Mouse (Mus musculus): ENCODE measurements at regions not wholly inside any gene's neighbourhood (a gene's known extent, or its start where the extent isn't known, plus 50 kb on each side); places are given as distances from the start of the nearest gene placed in this dataset.

- H3K27me3 ChIP-seq: no peaks in the 10 kb centered on the region; the same call in 1 of the 2 replicates
- H3K27ac ChIP-seq: no peak overlapping the region
- no peaks in the 10 kb centered on the region for H3K36me3 ChIP-seq
- no peak for ATAC-seq (ENCODE audit: insufficient number of reproducible peaks, insufficient read depth, low FRiP score, low TSS enrichment, low read depth)
- peak overlapping the region; percentile 31 for H3K4me2 ChIP-seq
- H3K4me3 ChIP-seq (replicated peaks): no peak overlapping the region
- peaks cover 24% of the 10 kb centered on the region for H3K4me1 ChIP-seq (replicated peaks)
- H3K9me3 ChIP-seq: no peaks in the 10 kb centered on the region
- H3K9ac ChIP-seq (replicated peaks): no peak overlapping the region
- WGBS: 21% methylated on average over 13 of the region's 13 CpGs
These were observed 54.5 kb upstream of the Mafb start for GRCm38 (mm10) chr2:160421216-160421911.

GRCm38 (mm10) chr2:160424491-160424890 is 57.6 kb upstream of the Mafb start:
- Histone ChIP-seq H3K36me3 (no peaks in the 10 kb centered on the region), H3K9me3 (no peaks in the 10 kb centered on the region), H3K4me2 (no peak overlapping the region), H3K4me1 (replicated peaks) (peaks cover 36% of the 10 kb centered on the region), H3K27ac (no peak overlapping the region), H3K27me3 (no peaks in the 10 kb centered on the region; the same call in 1 of the 2 replicates), H3K4me3 (replicated peaks) (no peak overlapping the region), H3K9ac (replicated peaks) (no peak overlapping the region)
- ATAC-seq (ENCODE audit: insufficient number of reproducible peaks, insufficient read depth, low FRiP score, low TSS enrichment, low read depth): no peak
- 88% methylated on average over 7 of the region's 7 CpGs for WGBS

GRCm38 (mm10) chr2:160427431-160427830 is 60.6 kb upstream of the Mafb start:
- ATAC-seq (ENCODE audit: insufficient number of reproducible peaks, insufficient read depth, low FRiP score, low TSS enrichment, low read depth): no peak
- Histone ChIP-seq H3K9me3 (no peaks in the 10 kb centered on the region), H3K36me3 (no peaks in the 10 kb centered on the region), H3K27me3 (no peaks in the 10 kb centered on the region), H3K4me3 (replicated peaks) (no peak overlapping the region), H3K27ac (no peak overlapping the region), H3K9ac (replicated peaks) (no peak overlapping the region), H3K4me2 (no peak overlapping the region), H3K4me1 (replicated peaks) (peaks cover 23% of the 10 kb centered on the region)
- 41% methylated on average over 10 of the region's 10 CpGs for WGBS

DNA sequence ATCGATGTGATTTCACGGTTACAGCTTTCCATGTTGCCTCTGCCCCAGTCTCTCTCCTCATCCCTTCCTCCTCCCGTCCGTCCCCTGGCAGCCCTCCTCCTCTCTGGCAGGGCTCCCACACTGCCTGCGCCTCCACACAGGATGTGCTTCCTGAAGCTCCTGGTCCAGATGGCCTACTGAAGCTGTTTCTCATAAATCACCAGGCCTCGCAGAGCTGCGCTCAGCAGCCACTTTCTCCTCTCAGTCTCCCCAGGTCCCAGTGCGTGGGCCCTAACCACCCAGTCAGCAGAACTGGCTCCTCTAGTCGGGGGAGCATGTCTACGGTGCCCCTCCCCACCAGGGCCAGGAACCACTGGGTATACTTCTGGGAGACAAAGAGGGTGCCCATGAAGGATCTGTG is 66.4 kb upstream of the Mafb start:
- ATAC-seq (ENCODE audit: insufficient number of reproducible peaks, insufficient read depth, low FRiP score, low TSS enrichment, low read depth): peak; percentile 78; the same call in 1 of the 2 replicates
- no peak overlapping the region for H3K4me2 ChIP-seq
- H3K27ac ChIP-seq: no peak overlapping the region
- H3K4me3 ChIP-seq (replicated peaks): no peak overlapping the region
- 15% methylated on average over 10 of the region's 10 CpGs for WGBS
- peaks cover 12% of the 10 kb centered on the region for H3K4me1 ChIP-seq (replicated peaks)
- no peaks in the 10 kb centered on the region for H3K36me3 ChIP-seq
- no peaks in the 10 kb centered on the region; the same call in 1 of the 2 replicates for H3K27me3 ChIP-seq
- H3K9ac ChIP-seq (replicated peaks): no peak overlapping the region
- no peaks in the 10 kb centered on the region for H3K9me3 ChIP-seq

DNA sequence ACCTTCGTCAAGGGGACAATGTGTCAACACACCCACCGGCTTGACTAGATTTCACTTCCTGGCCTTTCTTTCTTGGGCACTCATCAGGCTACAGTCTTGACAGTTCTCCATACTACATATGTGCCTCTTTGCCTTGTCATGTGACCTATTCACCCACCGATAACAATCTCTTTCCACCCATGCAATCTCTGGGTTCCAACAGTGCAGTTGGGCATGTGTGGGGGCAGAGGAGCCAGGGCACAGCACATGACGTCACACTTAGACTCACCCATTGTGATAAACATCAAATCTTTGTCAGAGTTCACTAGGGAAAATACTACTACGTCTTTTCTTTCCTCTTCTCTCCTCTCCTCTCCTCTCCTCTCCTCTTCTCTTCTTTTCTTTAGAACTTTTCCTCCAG is 67.8 kb upstream of the Mafb start:
- Histone ChIP-seq H3K27me3 (peaks cover 5% of the 10 kb centered on the region; the same call in 1 of the 2 replicates), H3K4me1 (replicated peaks) (peaks cover 15% of the 10 kb centered on the region), H3K9ac (replicated peaks) (no peak overlapping the region), H3K4me2 (no peak overlapping the region), H3K4me3 (replicated peaks) (no peak overlapping the region), H3K27ac (no peak overlapping the region), H3K9me3 (no peaks in the 10 kb centered on the region), H3K36me3 (no peaks in the 10 kb centered on the region)
- WGBS: 83% methylated on average over 5 of the region's 5 CpGs
- ATAC-seq (ENCODE audit: insufficient number of reproducible peaks, insufficient read depth, low FRiP score, low TSS enrichment, low read depth): no peak

DNA sequence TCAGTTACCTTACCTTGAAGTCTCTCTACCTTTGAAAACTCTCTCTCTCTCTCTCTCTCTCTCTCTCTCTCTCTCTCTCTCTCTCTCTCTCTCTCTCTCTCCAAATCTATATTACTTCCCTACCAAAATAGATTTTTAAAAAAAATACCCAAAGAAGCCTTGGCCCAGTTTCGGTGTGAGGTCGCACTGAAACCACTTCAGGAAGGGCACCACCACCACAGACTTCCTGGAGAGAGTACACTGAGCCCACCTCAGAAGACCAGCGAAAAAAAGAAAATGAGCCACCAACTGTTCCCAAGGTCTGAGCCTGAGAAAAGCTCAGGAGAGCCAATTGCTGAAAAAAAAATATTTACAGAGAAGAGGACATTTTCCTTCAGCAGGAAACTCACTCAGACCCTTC is 68.8 kb upstream of the Mafb start:
- peaks cover 21% of the 10 kb centered on the region for H3K4me1 ChIP-seq (replicated peaks)
- no peak for ATAC-seq (ENCODE audit: insufficient number of reproducible peaks, insufficient read depth, low FRiP score, low TSS enrichment, low read depth)
- WGBS: 78% methylated on average over 3 of the region's 3 CpGs
- H3K27me3 ChIP-seq: peaks cover 10% of the 10 kb centered on the region; the same call in 1 of the 2 replicates
- no peak overlapping the region for H3K4me2 ChIP-seq
- no peaks in the 10 kb centered on the region for H3K36me3 ChIP-seq
- H3K4me3 ChIP-seq (replicated peaks): no peak overlapping the region
- no peaks in the 10 kb centered on the region for H3K9me3 ChIP-seq
- H3K27ac ChIP-seq: no peak overlapping the region
- no peak overlapping the region for H3K9ac ChIP-seq (replicated peaks)

DNA sequence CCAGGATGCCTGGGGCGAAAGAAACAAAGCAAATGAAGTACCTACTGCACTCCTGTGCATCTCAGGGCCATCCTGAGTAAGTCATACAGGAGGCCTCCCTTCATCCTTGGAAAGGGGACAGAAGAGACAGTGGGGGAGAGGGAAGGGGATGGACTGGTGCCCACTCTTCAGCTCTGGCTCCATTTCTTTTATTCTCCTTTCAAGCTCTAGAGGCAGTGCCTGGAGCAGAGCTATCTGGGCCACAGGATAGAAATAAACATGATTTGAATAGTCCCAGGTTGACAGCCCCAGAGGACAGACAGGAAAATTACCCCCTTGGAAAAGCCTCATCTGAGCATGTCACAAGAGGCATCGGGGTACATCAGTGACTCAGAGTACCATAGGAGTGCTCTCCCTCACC is 72.2 kb upstream of the Mafb start:
- Histone ChIP-seq H3K27me3 (peaks cover 31% of the 10 kb centered on the region), H3K4me2 (no peak overlapping the region), H3K9me3 (no peaks in the 10 kb centered on the region), H3K36me3 (no peaks in the 10 kb centered on the region), H3K27ac (no peak overlapping the region), H3K4me3 (replicated peaks) (no peak overlapping the region), H3K4me1 (replicated peaks) (peaks cover 19% of the 10 kb centered on the region), H3K9ac (replicated peaks) (no peak overlapping the region)
- no peak for ATAC-seq (ENCODE audit: insufficient number of reproducible peaks, insufficient read depth, low FRiP score, low TSS enrichment, low read depth)
- WGBS: 83% methylated on average over 2 of the region's 2 CpGs

GRCm38 (mm10) chr2:160440236-160440635 is 73.4 kb upstream of the Mafb start:
- peaks cover 19% of the 10 kb centered on the region for H3K4me1 ChIP-seq (replicated peaks)
- no peaks in the 10 kb centered on the region for H3K9me3 ChIP-seq
- no peak overlapping the region for H3K4me3 ChIP-seq (replicated peaks)
- peaks cover 38% of the 10 kb centered on the region for H3K27me3 ChIP-seq
- no peak overlapping the region for H3K27ac ChIP-seq
- H3K36me3 ChIP-seq: no peaks in the 10 kb centered on the region
- WGBS: 49% methylated on average over 9 of the region's 9 CpGs
- ATAC-seq (ENCODE audit: insufficient number of reproducible peaks, insufficient read depth, low FRiP score, low TSS enrichment, low read depth): no peak
- H3K9ac ChIP-seq (replicated peaks): no peak overlapping the region
- H3K4me2 ChIP-seq: no peak overlapping the region

- H3K4me1 ChIP-seq (replicated peaks): peaks cover 30% of the 10 kb centered on the region
- no peaks in the 10 kb centered on the region for H3K9me3 ChIP-seq
- 4% methylated on average over 8 of the region's 8 CpGs for WGBS
- H3K27ac ChIP-seq: peak overlapping the region; percentile 88
- peak overlapping the region; percentile 71 for H3K4me2 ChIP-seq
- peaks cover 20% of the 10 kb centered on the region for H3K27me3 ChIP-seq
- ATAC-seq (ENCODE audit: insufficient number of reproducible peaks, insufficient read depth, low FRiP score, low TSS enrichment, low read depth): peak; percentile 70
- H3K36me3 ChIP-seq: no peaks in the 10 kb centered on the region
- peak overlapping the region; percentile 53 for H3K9ac ChIP-seq (replicated peaks)
- peak overlapping the region; percentile 40 for H3K4me3 ChIP-seq (replicated peaks)
These were observed 84.2 kb upstream of the Mafb start for GRCm38 (mm10) chr2:160451057-160451456.

DNA sequence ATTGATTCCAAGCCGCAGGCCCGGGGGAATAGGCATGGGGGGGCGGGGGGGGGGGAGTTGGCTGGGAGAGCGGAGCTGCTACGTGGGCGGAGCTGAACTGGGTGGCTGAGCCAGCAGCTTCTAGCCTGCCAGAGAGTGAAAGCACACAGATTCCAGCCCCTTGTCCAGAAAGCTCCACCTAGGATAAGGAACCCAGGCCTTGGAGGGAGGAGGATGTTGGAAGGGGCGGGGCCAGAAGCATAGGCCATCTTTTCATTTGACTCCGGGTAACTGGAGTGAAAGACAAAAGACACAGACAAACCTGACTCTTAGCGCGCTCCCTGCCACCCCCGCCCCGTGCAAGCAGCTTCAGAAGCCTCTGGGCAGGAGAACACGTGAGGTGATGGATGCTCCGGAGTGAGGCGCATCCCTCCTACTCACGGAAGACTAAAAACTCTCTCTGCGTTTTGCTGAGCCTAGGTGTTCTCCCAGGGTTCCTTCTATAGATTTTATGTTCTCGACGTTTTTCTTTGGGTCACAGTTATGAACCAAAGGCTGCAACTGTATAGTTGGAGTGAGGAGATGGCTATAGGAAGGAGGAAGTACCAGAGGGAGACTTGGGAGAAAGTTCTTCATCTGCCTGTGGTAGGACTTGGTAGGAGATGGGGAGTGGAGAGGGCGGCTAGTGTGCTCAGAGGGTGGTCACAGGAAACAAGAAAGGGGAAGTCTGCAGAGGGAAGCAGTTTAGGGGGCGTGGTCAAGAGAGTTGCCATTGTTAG is 84.8 kb upstream of the Mafb start:
- no peaks in the 10 kb centered on the region for H3K36me3 ChIP-seq
- H3K4me2 ChIP-seq: peak overlapping the region; percentile 71
- peak overlapping the region; percentile 88 for H3K27ac ChIP-seq
- peak overlapping the region; percentile 40 for H3K4me3 ChIP-seq (replicated peaks)
- peak; percentile 89 for ATAC-seq (ENCODE audit: insufficient number of reproducible peaks, insufficient read depth, low FRiP score, low TSS enrichment, low read depth)
- under 1% methylated on average over 21 of the region's 21 CpGs for whole genome bisulfite sequencing
- H3K9me3 ChIP-seq: no peaks in the 10 kb centered on the region
- peaks cover 24% of the 10 kb centered on the region for H3K4me1 ChIP-seq (replicated peaks)
- H3K27me3 ChIP-seq: peaks cover 14% of the 10 kb centered on the region
- H3K9ac ChIP-seq (replicated peaks): peak overlapping the region; percentile 53

- Histone ChIP-seq H3K27me3 (peaks cover 13% of the 10 kb centered on the region), H3K9ac (replicated peaks) (peak overlapping the region; percentile 53), H3K4me2 (peak overlapping the region; percentile 71), H3K4me1 (replicated peaks) (peaks cover 19% of the 10 kb centered on the region), H3K9me3 (no peaks in the 10 kb centered on the region), H3K36me3 (no peaks in the 10 kb centered on the region), H3K4me3 (replicated peaks) (peak overlapping the region; percentile 40; the same call in 1 of the 2 replicates), H3K27ac (peak overlapping the region; percentile 88)
- 29% methylated on average over 6 of the region's 6 CpGs for WGBS
- ATAC-seq (ENCODE audit: insufficient number of reproducible peaks, insufficient read depth, low FRiP score, low TSS enrichment, low read depth): no peak
These were observed 85.3 kb upstream of the Mafb start for GRCm38 (mm10) chr2:160452239-160452530.

All from limb, embryonic 12.5 days (tissue).